Mouse (Mus musculus): ENCODE data around the gene Chst12. TPM values are rescaled to one million over a fixed set of nuclear protein-coding genes. Genes with fewer than 3 reads are reported as not detected.

Chst12 gene
- total RNA-seq, 2 experiments from 2014 or later = 16.2 to 17.4 TPM

GRCm38 (mm10) chr5:140568321-140568970 is 63.1 kb downstream of the Chst12 start:
- DNase-seq (ENCODE audit: low spot score in 2 of 2) = peak; percentile 56 to 67

- DNase-seq (ENCODE audit: low spot score in 2 of 2) = no peak
These were observed 63.8 kb downstream of the Chst12 start for GRCm38 (mm10) chr5:140569032-140569595.

GRCm38 (mm10) chr5:140570223-140570870 is 65.0 kb downstream of the Chst12 start:
- no peak for DNase-seq (ENCODE audit: low spot score in 2 of 2)

GRCm38 (mm10) chr5:140571201-140571600 is 65.9 kb downstream of the Chst12 start:
- no peak for DNase-seq (ENCODE audit: low spot score in 2 of 2)

- peak; percentile 13 to 36 for DNase-seq (ENCODE audit: low spot score in 2 of 2)
These were observed 66.3 kb downstream of the Chst12 start for GRCm38 (mm10) chr5:140571673-140572072.

- DNase-seq (ENCODE audit: low spot score in 2 of 2) = no peak
These were observed 67.3 kb downstream of the Chst12 start for GRCm38 (mm10) chr5:140572611-140573010.

Other genes with a start within 250 kb of the Chst12 start
- gene Mad1l1, start 184.0 kb upstream of the Chst12 start, total RNA-seq (2021) = 10 to 100 TPM; 14.3 to 19.3 TPM
- gene Nudt1, start 183.9 kb upstream of the Chst12 start, total RNA-seq (2021) = 1 to 10 TPM; 6.5 to 7.8 TPM
- gene Mrm2, start 173.7 kb upstream of the Chst12 start, total RNA-seq (2021) = 10 to 100 TPM in 1 of 2 experiments, 1 to 10 TPM in 1; 9.5 to 12.2 TPM
- 10 to 100 TPM; 14.4 to 15.6 TPM for gene Snx8, start 116.3 kb upstream of the Chst12 start, total RNA-seq (2021)
- gene Eif3b, start 86.2 kb upstream of the Chst12 start, total RNA-seq (2021) = 10 to 100 TPM; 87.1 to 93.6 TPM
- not detected for gene Gm4869, start 59.9 kb upstream of the Chst12 start, total RNA-seq (2021)
- gene Grifin, start 59.5 kb downstream of the Chst12 start, total RNA-seq (2021) = not detected
- 10 to 100 TPM; 17.0 to 17.1 TPM for gene Lfng, start 101.8 kb downstream of the Chst12 start, total RNA-seq (2021)
- 100 to 1,000 TPM; 202 to 209 TPM for gene Ttyh3, start 143.5 kb downstream of the Chst12 start, total RNA-seq (2021)
- 10 to 100 TPM; 46.5 to 55.3 TPM for gene Iqce, start 196.8 kb downstream of the Chst12 start, total RNA-seq (2021)
- 10 to 100 TPM; 17.6 to 17.8 TPM for gene Brat1, start 199.5 kb downstream of the Chst12 start, total RNA-seq (2021)
- 10 to 100 TPM; 17.7 to 22.3 TPM for gene Amz1, start 218.6 kb downstream of the Chst12 start, total RNA-seq (2021)